Mouse (Mus musculus) embryo, embryonic 11 days (tissue): ENCODE measurements around the gene Frmpd1.

ENCODE experiments used
- DNase-seq: peaks from one replicate; pipeline ENCODE4 v3.0.0-alpha.2; 2015

Gene Frmpd1

DNA sequence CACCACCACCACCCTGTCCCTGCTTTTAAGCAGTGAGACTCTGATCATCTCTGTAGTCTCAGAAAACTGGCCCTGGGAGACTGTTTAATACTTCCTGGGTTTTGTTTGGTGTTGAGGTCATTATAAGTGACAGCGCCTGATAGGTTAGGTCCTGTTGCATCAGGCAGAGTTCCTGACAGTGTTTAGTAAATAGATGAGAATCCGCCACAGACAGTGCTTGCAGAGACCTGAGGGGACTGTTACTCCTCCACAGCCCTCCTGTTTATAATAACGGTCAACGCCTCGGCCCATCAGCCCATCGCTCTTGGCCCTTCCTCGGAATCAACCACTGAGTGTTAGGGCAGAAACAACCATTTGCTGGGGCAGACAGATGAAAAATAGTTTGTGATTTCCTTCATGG, 57.5 kb downstream of the Frmpd1 start:
- no peak for DNase-seq

DNA sequence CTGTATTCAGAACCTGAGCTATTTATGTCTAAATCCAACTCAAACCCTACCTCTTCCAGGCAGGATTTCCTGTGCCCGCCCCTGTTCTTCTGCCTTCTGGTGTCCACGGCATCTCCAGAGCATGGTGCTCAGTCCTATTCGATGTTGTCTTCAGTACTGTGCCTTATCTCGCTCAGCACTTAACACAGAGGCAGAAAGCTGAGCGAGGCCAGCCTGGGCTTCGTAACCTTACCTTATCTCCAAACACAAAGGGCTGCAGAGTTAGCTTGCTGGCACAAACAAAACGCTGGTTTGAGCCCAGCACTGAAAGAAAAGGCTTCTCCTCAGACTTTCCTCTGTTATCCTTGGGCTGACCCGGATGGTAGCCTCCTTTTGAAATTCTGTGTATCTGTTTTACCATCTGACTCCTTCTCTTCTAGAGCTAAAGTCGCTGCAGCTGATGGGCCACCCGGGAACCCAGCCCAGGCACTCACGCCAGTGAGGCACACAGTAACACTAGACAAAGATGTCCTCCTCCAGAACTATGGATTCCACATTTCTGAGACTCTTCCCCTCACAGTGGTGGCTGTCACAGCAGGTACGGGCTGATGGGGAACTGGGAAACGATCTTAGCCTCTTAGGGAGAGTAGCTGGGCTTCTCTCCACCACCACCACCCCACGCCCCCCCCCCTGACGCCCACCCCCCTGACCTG, 58.7 kb downstream of the Frmpd1 start:
- no peak for DNase-seq

DNA sequence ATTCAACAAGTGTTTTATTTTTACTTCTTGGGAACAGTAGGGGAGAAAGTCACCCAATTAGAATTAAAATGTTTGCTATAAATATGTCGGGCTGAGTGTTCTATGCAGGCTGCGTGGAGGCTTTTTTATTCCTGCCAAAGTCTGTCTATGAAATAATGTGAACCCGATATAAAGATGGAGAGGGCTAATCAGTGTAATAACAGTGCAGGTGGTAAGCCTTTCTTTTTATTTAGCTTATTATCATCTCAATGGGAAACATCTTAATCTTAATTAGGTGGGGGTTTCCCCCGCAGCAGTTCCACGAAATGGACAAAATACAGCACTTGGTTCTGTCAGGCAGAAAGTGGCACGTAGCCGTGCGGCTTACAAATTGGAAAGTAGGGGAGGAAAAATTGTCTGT, 66.6 kb downstream of the Frmpd1 start:
- DNase-seq = no peak

DNA sequence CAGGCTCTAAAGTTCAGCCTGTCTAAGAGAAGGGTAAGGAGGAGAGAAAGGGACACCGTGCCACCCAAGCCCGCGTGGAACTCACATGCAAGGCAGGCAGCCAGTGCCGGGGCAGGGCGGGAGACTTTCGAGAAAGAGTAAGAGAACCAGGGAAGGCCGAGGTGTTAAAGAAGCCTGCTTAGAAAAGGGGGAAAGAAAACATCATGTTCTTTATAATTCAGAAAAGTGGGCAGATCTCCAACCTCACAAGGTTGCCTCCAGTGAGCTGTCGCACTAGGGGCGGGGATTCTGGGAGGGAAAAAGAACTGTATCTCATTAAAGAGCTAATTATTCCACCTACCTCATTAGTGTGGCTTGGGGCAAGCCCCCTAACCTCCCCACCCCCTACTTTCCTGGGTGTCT, 68.2 kb downstream of the Frmpd1 start:
- no peak for DNase-seq

DNA sequence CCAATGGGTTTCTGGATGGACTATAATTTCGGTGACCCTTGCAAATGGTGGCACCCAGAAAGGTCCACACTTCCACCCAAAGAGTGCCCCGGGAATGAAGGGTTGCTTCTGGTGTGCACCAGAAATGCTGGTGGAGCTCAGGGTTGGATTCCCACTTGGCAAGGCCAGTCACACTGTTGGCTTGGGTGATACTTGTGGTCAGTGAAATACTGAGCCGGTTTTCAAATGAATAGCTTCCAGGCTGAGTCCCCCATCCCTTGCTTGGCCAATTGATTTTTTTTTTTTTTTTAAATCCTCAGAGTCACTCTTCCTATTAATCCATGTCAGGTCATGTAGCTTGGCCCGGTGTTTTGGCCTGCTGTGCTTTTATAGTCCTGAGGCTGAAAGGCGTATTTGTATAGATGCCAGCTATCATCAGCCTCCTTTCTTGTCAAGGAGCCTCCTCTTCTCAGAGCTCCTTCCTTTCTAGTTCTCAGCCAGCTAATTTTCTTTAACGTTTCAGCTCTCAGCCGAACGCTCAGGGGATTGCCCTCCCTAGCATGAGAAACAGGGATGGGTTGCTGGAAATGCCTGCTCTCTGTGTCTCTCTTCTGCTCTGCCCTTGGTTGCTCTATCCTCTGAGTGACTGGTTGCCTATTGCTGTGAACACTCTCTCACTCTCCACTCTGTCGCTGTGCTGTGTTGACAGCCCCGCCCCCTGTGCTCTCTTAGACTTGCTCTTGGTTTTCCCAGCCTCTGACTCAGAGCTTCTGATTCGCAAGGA, 69.3 kb downstream of the Frmpd1 start:
- DNase-seq = peak; percentile 39

DNA sequence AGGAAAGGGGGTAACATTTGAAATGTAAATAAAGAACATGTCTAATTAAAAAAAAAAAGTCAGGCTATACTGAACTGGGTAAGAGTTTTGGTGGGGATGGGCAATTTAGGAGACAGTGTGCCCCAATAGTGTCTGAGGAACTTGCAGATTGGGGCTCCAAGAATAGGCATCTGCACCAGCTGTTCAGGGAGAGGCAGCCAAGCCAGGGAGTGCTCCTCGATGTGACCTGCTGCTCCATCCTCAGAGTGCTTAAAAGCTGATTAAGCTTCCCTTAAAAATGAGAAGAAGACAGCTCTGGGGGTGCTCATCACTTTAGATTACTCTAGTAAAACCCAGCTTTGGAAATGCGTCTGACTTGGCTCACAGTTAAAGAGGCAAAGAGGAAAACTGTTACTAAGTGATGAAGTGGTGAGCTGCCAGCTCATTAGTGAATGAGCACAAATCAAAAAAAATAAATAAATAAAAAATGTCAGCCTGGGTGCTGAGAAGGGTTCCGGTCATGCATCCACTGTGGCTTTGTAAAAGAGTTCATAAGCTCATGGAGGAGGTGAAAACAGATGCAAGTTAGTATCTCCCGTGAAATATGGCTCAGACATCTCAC, 74.7 kb downstream of the Frmpd1 start:
- DNase-seq = no peak

DNA sequence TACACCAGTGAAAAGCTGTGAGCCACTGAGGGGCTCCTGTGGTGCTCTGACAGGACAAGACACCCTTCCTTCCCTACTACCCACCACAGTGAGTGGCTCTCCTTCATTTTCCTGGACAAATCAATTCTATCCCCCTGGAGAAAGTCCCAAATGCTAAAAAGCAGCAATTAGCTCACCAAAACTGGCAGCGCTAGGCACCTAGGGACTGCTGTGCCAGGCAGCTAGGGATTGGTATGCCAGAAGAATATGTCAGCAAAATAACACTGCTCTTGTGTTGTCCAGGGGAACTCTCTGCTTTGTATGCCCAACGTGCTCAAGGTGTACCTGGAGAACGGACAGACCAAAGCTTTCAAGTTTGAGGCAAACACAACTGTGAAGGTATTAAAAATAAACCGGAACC, 76.9 kb downstream of the Frmpd1 start:
- DNase-seq = no peak

DNA sequence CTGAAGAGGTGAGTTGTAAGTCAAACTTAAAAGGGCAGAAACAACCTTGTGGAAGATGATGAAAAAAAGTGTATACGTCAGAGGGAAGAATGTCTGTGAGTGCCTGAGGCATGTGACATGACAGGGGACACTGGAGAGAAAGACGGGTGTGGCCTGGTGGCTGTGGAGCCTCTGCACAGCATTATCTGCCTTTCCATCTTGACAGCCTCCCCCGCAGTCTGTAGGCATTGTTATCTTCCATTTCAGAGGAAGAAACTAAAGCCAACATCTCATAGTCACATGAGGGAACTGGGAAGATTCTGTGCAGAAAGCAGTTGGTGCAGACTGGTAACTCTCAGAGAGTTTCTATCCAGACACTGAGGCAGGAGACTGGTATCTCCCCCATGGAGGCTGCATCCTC, 83.2 kb downstream of the Frmpd1 start:
- no peak for DNase-seq

DNA sequence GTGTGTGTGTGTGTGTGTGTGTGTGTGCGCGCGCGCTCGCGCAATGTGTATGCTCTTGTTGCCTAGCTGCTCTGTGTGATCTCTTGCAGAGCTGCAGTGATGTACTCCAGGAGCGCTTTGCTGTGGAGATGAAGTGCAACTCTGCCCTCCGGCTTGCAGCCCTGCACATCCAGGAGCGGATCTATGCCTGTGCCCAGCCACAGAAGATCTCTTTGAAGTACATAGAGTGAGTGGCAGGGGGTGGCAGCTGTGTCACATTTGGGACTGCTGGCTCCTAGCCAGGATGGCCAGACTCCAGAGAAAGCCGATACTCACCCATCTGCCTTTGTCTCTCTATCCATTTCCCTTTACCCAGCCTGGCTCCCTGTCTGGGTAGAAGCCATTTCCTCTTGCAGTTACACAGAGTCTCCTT, 86.4 kb downstream of the Frmpd1 start:
- DNase-seq = peak; percentile 43

DNA sequence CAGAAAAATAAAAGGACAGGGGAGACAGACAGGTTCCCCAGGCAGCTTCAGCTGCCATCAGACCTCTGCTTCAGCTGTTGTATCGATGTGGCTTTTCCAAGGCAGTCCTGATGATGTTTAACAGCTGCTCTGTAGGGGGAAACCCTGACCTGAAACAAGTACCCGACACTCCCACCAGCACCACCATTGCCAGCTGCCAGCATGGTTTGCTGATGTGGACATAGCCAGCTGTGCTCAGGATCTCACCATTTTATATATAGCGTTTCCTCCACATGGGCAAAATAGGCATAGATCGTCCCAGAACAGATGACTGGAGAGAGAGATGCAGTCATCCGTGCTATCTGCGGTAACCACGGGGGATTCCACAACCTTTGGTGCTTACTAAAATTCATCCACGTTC, 91.1 kb downstream of the Frmpd1 start:
- DNase-seq = no peak

DNA sequence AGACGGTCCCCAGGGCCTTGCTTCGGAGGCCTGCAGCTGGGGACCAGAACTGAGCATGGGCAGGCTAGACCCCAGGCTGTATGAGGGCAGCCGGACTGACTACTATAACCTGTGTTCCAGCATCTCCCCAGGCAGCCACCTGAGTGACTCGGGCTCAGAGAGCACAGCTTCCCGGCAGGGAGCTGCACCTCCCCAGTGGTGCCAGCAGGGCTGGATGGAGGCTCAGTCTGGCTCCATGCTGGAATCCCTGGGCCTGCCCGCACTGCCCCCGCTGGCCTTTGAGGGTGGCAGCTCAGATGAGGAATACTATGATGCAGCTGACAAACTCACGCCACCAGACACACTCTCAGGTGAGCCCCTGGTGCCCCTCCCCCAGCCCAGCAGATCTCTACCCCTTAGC, 94.6 kb downstream of the Frmpd1 start:
- no peak for DNase-seq

DNA sequence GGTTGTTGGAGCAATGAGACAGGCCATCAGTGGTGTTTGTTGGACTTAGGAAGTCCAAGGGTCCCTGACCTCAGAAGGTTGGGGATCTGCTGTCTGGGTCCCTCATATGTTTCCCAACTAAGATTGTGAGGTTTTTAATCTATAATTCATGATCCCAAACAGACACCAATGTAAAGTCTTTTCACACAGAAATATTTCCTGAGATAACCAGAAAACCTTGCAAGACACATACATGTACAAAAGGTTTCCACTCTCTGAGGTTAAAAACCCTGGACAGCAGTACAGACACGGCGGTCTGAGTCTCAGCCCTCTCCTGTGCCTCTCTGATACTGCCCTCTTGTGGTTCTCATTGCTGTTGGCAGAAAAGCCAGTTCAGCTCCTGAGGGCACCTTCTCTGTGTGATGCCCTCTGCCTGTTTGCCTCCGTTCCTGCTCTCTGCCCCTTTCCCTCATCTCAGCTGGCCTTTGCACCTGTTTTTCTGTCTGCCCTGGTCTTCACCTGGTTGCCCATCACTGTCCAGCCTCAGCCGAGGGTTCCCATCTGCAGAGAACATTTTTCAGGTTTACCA, 95.4 kb downstream of the Frmpd1 start:
- DNase-seq = peak; percentile 77

DNA sequence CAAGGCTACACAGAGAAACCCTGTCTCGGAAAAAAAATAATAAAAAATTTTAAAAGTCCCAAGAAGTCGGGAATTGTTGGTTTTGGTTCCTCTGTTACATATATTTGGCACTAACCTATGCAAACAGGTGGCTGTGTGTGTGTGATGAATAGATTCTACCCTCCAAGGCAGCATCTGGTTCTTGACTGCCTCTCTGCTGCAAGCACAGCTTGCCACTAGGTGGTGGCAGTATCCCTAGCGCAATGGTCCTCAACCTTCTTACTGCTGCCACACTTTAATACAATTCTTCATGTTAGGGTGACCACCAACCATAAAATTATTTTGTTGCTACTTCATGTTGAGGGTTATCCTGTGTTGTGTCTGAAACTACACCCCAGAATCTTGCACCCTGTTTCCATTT, 101.6 kb downstream of the Frmpd1 start:
- DNase-seq = peak; percentile 34

DNA sequence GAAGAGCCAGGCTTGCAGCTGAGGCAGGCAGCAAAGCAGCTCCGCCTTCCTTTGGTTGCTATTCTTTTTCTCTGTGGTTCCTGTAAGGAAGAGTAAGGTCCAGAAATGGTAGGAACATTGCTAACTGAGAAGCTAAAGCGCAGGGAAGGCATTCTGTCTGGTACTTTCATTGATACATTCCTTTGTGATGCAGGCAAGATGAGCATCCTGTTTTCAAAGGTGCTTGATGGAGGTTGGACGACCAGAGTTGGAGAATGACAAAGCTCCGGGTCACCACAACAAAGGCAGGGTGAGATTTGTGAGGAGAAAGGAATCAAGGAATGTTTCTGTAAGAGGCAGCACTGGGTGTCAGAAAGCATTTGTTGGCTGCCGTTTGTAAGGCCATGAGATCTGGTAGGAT, 103.2 kb downstream of the Frmpd1 start:
- DNase-seq = no peak

DNA sequence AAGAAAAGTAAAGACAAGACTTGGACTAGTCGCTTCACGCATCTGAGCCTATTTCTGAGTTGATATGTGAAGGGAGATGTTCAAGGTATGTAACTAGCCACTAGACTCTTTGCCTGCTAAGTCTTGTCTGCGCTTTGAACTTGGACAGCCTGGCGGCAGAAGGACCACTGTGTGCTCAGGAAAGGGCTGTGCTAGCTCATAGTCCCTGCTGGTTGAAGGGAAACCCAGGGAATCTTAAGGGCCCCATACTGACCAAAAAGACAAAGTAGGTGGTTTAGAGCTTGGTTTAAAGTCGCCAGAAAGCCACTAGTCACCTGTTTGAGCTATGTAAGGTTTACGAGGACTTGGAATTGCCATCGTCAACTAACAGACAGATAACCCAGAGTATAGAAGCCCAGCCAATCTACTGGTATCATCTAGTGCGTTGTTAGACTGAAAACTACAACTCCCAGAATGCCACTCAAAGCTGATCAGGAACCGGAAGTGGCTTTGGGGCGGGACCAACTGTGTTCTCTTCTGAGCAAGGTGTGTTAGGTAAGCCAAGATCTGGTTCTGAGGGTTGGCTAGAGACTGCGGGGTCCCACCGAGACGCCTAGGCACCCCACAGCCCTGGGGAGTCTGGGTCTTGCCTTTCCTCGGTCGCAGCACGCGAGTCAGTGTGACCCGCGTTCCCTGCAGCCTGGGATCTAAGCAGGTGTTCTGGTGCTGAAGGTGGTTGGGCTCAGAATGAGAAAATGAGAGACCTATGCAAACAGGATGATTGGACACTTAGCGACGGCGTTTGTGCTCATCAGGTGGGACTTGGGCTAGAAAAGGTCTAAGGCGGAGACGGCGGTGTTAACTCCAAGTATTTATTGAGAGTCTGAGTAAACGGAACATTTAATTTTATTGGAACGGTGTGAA, 112.2 kb downstream of the Frmpd1 start, which contains the start of gene Trmt10b:
Trmt10b (plus strand) TSS at position 466 of the 903 bp plus-strand sequence.
- peak; percentile 87 for DNase-seq

DNA sequence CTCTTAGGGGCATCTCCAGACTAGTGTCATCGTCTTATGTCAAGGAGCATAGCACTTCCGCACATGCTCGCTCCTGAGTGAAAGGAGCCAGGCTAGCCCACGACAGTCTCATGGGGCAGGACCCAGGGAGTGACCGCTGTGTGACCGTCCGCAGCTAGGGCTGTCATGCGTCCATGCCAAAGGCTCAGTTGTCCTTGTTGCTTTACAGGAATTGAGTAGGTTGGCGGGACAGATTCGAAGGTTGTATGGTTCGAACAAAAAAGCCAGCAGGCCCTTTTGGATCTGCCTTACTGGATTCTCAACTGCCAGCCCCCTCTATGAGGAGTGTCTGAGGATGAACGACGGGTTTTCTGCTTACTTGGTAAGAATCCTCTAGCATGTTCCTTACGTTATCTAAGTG, 120.9 kb downstream of the Frmpd1 start:
- DNase-seq = no peak

DNA sequence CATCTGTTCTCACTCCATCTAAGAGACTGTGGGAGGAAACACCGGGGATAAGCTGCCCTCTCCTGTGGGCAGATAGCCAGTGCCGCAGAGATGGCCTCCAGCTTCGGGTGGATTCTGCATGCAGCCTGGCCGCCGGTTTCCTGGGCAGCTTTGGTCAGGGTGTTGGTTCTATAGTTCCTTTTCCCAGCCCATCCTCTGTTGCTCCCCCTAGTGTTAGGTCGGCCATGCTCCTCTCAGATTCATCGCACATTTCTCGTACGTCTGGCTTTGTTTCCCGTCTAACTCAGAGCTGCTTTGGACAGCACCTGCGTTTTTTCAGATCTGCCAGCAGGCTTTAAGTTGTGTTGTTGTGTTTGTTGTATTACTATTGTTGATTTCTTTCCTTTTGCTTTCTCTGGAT, 123.4 kb downstream of the Frmpd1 start:
- DNase-seq = peak; percentile 57

DNA sequence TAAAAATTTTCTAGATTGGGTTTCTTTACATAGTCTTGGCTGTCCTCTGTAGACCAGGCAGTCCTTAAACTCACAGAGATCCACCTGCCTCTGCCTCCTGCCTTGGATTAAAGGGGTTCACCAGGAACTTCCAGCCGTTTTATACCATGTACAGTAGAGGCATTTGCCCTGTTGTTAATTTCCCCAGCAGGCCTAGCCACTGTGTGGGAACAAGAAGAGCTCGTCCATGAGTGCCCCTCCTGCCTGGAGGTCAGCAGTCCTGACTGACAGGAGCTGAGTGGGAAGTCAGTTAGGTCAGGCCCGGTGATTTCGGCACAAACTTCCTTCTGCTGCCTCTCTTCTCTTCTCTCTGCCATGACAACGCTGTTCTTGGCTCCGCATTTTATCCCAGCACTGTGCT, 123.9 kb downstream of the Frmpd1 start:
- DNase-seq = no peak

DNA sequence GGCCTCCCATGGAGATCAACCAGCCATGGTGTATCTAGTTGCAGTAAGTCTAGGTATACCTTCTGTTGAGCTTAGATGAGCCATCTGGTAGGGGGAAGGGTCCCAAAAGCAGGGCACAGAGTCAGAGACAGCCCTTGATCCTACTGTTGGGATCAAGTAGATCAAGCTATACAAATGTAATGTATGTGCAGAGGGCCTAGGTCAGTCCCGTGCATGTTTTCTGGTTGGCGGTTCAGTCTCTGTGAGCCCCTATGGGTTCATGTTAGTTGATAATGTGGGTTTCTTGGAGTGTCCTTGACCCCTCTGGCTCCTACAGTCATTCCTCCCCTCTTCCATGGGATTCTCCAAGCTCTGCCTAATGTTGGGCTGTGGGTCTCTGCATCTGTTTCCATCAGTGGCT, 126.4 kb downstream of the Frmpd1 start:
- no peak for DNase-seq

DNA sequence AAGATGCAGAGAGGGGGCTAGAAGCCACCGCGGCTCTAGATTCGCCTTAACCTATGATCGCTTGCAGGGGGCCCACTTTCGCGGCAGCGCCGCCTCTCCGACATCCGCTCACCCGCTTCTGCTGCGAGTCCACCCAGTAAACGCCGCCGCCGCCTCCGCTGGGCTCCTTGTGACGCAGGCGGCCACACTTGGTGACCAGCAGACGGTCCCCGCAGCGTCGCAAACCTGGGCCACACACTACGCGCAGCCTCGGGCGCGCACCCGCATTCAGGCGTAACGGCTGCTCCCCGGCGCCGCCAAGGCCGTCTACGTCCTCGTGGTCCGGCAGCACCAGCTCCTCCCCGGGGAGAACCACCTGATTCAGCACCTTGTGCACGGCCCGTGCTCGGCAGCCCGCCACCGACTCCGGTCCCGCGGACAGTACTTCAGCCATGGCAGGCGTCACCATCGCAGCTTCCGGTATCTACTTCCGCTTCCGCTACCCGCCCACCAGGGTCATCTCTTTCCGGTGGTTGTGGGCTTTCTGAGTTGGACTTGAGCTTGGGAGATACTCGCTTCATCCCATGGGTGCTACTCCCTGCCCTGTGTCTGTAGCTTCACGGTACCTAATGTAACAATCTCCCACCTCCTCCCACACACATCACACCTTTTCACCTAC, 135.6 kb downstream of the Frmpd1 start:
- DNase-seq = peak; percentile 89

DNA sequence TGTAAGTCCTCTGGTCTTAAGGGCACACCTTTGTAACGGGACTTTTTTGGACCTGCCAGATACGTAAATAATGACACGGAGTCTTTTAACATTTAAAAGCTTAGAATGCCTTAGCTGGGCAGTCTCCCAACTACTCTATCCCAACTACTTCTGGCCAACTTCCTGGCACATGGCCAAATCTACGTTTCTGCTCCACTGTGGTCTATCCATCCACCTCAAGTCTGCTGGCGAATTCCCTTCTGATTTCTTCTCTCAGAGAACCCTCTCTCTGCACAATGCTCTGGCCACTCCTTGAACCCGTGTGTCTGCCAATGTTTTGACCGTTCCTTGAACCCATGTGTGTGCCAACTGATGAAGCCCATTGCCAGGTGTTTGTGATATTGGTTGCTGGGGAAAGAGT, 146.5 kb downstream of the Frmpd1 start:
- DNase-seq = no peak

DNA sequence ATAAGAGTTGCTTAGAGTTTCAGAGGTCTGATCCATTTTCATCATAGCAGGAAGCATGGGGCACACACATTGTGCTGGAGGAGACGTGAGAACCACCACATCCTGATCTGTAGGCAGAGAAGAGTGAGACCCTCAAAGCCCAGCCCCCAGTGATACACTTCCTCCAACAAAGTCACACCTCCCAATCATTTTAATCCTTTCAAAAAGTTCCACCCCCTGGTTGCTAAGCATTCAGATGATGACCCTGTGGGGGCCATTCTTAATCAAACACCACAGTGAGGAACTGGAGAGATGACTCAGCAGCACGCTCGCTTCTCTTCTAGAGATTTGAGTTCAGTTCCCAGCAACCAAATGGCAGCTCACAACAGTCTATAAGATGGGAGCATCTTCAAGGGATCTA, 147.8 kb downstream of the Frmpd1 start:
- DNase-seq = no peak
